Mouse (Mus musculus) hindbrain, embryonic 14.5 days (tissue): ENCODE data around the gene Mefv. TPM values are rescaled to one million over a fixed set of nuclear protein-coding genes. Genes with fewer than 3 reads are reported as not detected.
"Not testable (repeated sequence)": the region's sequence is repeated elsewhere in the genome, so short reads cannot be mapped to it uniquely, and the experiment has no call there.

Experiments used
- ATAC-seq: fragments of 200-750 bp; cut with Nextera tagmentation; 2 replicates; pipeline ENCODE4 v1.8.0; 2017; ENCODE audit warnings: moderate number of reproducible peaks, mild to moderate bottlenecking, moderate TSS enrichment, moderate library complexity; ENCODE audit not compliant: low FRiP score
- DNase-seq: peaks from one replicate; pipeline ENCODE4 v3.0.0-alpha.2; 2015; ENCODE audit warnings: low spot score
- H3K27ac ChIP-seq: fragments of 300-500 bp; sonication (generic); 2 replicates; pipeline ENCODE4 v1.5.1; 2014; ENCODE audit warnings: mild to moderate bottlenecking, moderate library complexity
- H3K27me3 ChIP-seq: fragments of 300-500 bp; sonication (generic); 2 replicates; pipeline ENCODE4 v1.6.1; 2014; ENCODE audit warnings: mild to moderate bottlenecking, low read length, mixed read lengths; ENCODE audit not compliant: control insufficient read depth, insufficient read depth
- H3K36me3 ChIP-seq: fragments of 300-500 bp; sonication (generic); replicated peaks from 2 replicates; pipeline ENCODE4 v1.6.1; 2014; ENCODE audit not compliant: control insufficient read depth, insufficient read depth
- H3K4me1 ChIP-seq: fragments of 300-500 bp; sonication (generic); replicated peaks from 2 replicates; pipeline ENCODE4 v1.6.1; 2014; ENCODE audit warnings: antibody characterized with exemption, low read length, mixed read lengths; ENCODE audit not compliant: control insufficient read depth, insufficient read depth
- H3K4me2 ChIP-seq: fragments of 300-500 bp; sonication (generic); replicated peaks from 2 replicates; pipeline ENCODE4 v1.6.1; 2014; ENCODE audit warnings: mild to moderate bottlenecking, moderate library complexity
- H3K4me3 ChIP-seq: fragments of 300-500 bp; sonication (generic); replicated peaks from 2 replicates; pipeline ENCODE4 v1.5.1; 2014; ENCODE audit warnings: mild to moderate bottlenecking, low read length
- H3K9ac ChIP-seq: fragments of 300-500 bp; sonication (generic); 2 replicates; pipeline ENCODE4 v1.6.1; 2014
- H3K9me3 ChIP-seq: fragments of 300-500 bp; sonication (generic); 2 replicates; pipeline ENCODE4 v1.6.1; 2016; ENCODE audit warnings: low read length; ENCODE audit not compliant: control insufficient read depth
- WGBS: fragments of 180-500 bp; shearing (Covaris S2); extraction: QIAGEN DNeasy Blood & Tissue Kit; methylation state at CpG from one replicate; pipeline ENCODE4 v1.1.7; 2014; 5-methylcytosine and 5-hydroxymethylcytosine counted together
- polyA plus RNA-seq: library from polyadenylated mRNA; unstranded; fragments of >200 nt; fragmentation: Nextera tagmentation; extraction: Ambion mirVana; gene quantifications from 2 replicates; pipeline ENCODE4 v1.2.1, GENCODE M21; 2014

Gene Mefv
- polyA plus RNA-seq, 1 experiment from 2014 or later = not detected

GRCm38 (mm10) chr16:3723231-3723630, 5.3 kb upstream of the Mefv start:
- ATAC-seq = no peak
- WGBS = 72% methylated on average over 3 of the region's 3 CpGs

GRCm38 (mm10) chr16:3714731-3715130, 3.2 kb downstream of the Mefv start:
- WGBS = 99% methylated on average over 2 of the region's 2 CpGs
- no peak for ATAC-seq

More at GRCm38 (mm10) chr16:3723231-3723630, 5.3 kb upstream of the Mefv start:
- Histone ChIP-seq H3K4me2 (no peak overlapping the region), H3K27me3 (no peaks in the 10 kb centered on the region), H3K4me3 (no peak overlapping the region), H3K9me3 (no peaks in the 10 kb centered on the region), H3K4me1 (no peaks in the 10 kb centered on the region), H3K36me3 (no peaks in the 10 kb centered on the region), H3K27ac (no peak overlapping the region), H3K9ac (no peak overlapping the region)
- no peak for DNase-seq

GRCm38 (mm10) chr16:3706680-3707079, 11.2 kb downstream of the Mefv start:
- Histone ChIP-seq H3K4me1 (no peaks in the 10 kb centered on the region), H3K9me3 (no peaks in the 10 kb centered on the region; the same call in 1 of the 2 replicates), H3K4me3 (no peak overlapping the region), H3K4me2 (no peak overlapping the region), H3K27me3 (no peaks in the 10 kb centered on the region), H3K27ac (no peak overlapping the region), H3K9ac (no peak overlapping the region), H3K36me3 (no peaks in the 10 kb centered on the region)
- DNase-seq (no peak), ATAC-seq (no peak)
- 89% methylated on average over 6 of the region's 6 CpGs for WGBS

More at GRCm38 (mm10) chr16:3714731-3715130, 3.2 kb downstream of the Mefv start:
- no peaks in the 10 kb centered on the region; the same call in 1 of the 2 replicates for H3K9me3 ChIP-seq
- no peak overlapping the region for H3K4me3 ChIP-seq
- no peaks in the 10 kb centered on the region for H3K27me3 ChIP-seq
- no peak overlapping the region for H3K4me2 ChIP-seq
- H3K27ac ChIP-seq = no peak overlapping the region
- H3K36me3 ChIP-seq = no peaks in the 10 kb centered on the region
- no peaks in the 10 kb centered on the region for H3K4me1 ChIP-seq
- DNase-seq = no peak
- no peak overlapping the region for H3K9ac ChIP-seq

DNA sequence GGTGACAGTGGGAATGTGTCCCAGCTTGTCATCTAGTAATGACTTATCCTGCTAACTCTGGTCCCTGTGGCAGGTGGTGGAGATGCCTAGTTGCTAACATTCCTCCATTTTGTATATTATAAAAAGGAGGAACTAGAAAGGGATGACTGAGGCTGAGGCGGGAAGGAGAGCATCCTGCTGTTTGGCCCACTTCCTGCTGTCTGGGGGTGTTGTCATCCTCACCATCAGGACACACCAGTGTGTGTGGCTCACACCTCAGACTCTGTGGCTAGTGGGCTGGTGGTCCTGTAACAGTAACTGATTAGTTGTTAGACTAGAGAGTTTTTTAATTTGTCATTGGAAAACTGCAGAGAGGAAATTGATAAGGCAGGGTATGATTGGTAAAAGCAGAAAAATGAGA, 17.0 kb downstream of the Mefv start:
- no peak overlapping the region for H3K27ac ChIP-seq
- 90% methylated on average over 1 of the region's 1 CpGs for WGBS
- no peaks in the 10 kb centered on the region for H3K27me3 ChIP-seq
- H3K9me3 ChIP-seq = no peaks in the 10 kb centered on the region
- H3K9ac ChIP-seq = no peak overlapping the region
- H3K4me1 ChIP-seq = no peaks in the 10 kb centered on the region
- no peak overlapping the region for H3K4me2 ChIP-seq
- DNase-seq (no peak), ATAC-seq (no peak)
- no peaks in the 10 kb centered on the region for H3K36me3 ChIP-seq
- H3K4me3 ChIP-seq = no peak overlapping the region

DNA sequence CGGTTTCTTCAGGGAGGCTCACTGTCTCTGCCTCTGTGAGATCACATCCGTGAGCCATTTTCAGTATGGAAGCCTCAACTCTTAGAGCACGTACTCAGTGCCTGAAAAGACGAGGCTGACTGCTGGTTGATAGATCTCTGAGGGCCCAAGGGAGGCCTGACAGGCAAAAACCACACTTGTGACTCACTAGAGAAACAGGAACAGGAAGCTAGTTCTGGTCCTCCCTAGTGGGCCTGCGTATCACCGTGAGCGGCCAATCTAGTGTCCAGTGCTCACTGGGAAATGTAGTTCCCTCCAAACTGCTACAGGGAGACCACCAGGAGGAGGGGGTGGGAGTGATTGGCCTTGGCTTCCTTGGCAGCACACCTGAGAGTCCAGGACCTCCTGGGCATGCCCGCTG, 18.6 kb downstream of the Mefv start:
- no peaks in the 10 kb centered on the region for H3K9me3 ChIP-seq
- no peak overlapping the region for H3K27ac ChIP-seq
- 85% methylated on average over 8 of the region's 8 CpGs for WGBS

GRCm38 (mm10) chr16:3689608-3690007, 28.3 kb downstream of the Mefv start:
- ATAC-seq, H3K4me1 ChIP-seq, DNase-seq, H3K27me3 ChIP-seq, H3K4me3 ChIP-seq, H3K4me2 ChIP-seq, H3K36me3 ChIP-seq, H3K27ac ChIP-seq, H3K9ac ChIP-seq: not testable (repeated sequence)
- H3K9me3 ChIP-seq = 0 out of 2 replicates have a peak, but pooled peaks cover 17% of the 10 kb centered on the region
- 60% methylated on average over 20 of the region's 20 CpGs for WGBS

More for the DNA sequence above, 18.6 kb downstream of the Mefv start:
- Histone ChIP-seq H3K27me3 (no peaks in the 10 kb centered on the region), H3K4me1 (no peaks in the 10 kb centered on the region), H3K4me3 (no peak overlapping the region), H3K36me3 (no peaks in the 10 kb centered on the region), H3K4me2 (no peak overlapping the region), H3K9ac (no peak overlapping the region)
- ATAC-seq (no peak), DNase-seq (no peak)

Other genes with a start within 250 kb of the Mefv start
- gene Olfr161, start 127.1 kb downstream of the Mefv start, polyA plus RNA-seq = not detected in 2 replicates
- 27.9 and 30.8 TPM in 2 replicates for gene Zfp263, start 26.0 kb upstream of the Mefv start, polyA plus RNA-seq
- not detected in 2 replicates for gene Olfr15, start 112.8 kb upstream of the Mefv start, polyA plus RNA-seq
- 2.9 TPM in 2 replicates for gene Zfp174, start 129.2 kb upstream of the Mefv start, polyA plus RNA-seq
- 97.0 and 104 TPM in 2 replicates for gene Naa60, start 154.3 kb upstream of the Mefv start, polyA plus RNA-seq
- gene Zfp597, start 166.5 kb upstream of the Mefv start, polyA plus RNA-seq = 19.5 and 21.2 TPM in 2 replicates
- 2.8 and 5.2 TPM in 2 replicates for gene Gm20695, start 166.6 kb upstream of the Mefv start, polyA plus RNA-seq
- 11.2 and 11.4 TPM in 2 replicates for gene 1700037C18Rik, start 190.6 kb upstream of the Mefv start, polyA plus RNA-seq
- 37.4 and 40.8 TPM in 2 replicates for gene Cluap1, start 190.7 kb upstream of the Mefv start, polyA plus RNA-seq